Mouse (Mus musculus): ENCODE results near the gene Sephs2. TPM values are rescaled to one million over a fixed set of nuclear protein-coding genes. Genes with fewer than 3 reads are reported as not detected.

The Sephs2 gene
- polyA plus RNA-seq, 1 experiment from 2014 or later = 97.3 TPM

- Histone ChIP-seq H3K27ac (ENCODE audit: low read length) (no peak overlapping the region), H3K27me3 (ENCODE audit: control insufficient read depth, insufficient read depth, low read length) (no peaks in the 10 kb centered on the region), H3K9me3 (ENCODE audit: control insufficient read depth, low read depth, low read length) (no peaks in the 10 kb centered on the region), H3K36me3 (ENCODE audit: control insufficient read depth, insufficient read depth, low read length) (no peaks in the 10 kb centered on the region), H3K4me2 (replicated peaks; ENCODE audit: low read depth, low read length) (no peak overlapping the region), H3K4me1 (ENCODE audit: control insufficient read depth, insufficient read depth, low read length) (peaks cover 3% of the 10 kb centered on the region; the same call in 1 of the 2 replicates), H3K4me3 (ENCODE audit: low read depth, low read length) (no peak overlapping the region), H3K9ac (replicated peaks; ENCODE audit: low read depth, low read length) (no peak overlapping the region)
- WGBS = 16% methylated on average over 8 of the region's 8 CpGs
- ATAC-seq (ENCODE audit: insufficient number of reproducible peaks, insufficient read depth, low FRiP score, low read depth) = no peak
Observed at GRCm38 (mm10) chr7:127278311-127278710, 4.5 kb upstream of the Sephs2 start.

GRCm38 (mm10) chr7:127276519-127276961 is 2.7 kb upstream of the Sephs2 start:
- peak overlapping the region; percentile 63; the same call in 1 of the 2 replicates for H3K27ac ChIP-seq (ENCODE audit: low read length)
- H3K4me2 ChIP-seq (replicated peaks; ENCODE audit: low read depth, low read length) = no peak overlapping the region
- no peak overlapping the region for H3K9ac ChIP-seq (replicated peaks; ENCODE audit: low read depth, low read length)
- H3K9me3 ChIP-seq (ENCODE audit: control insufficient read depth, low read depth, low read length) = no peaks in the 10 kb centered on the region
- H3K4me3 ChIP-seq (ENCODE audit: low read depth, low read length) = no peak overlapping the region
- H3K4me1 ChIP-seq (ENCODE audit: control insufficient read depth, insufficient read depth, low read length) = peaks cover 14% of the 10 kb centered on the region
- H3K36me3 ChIP-seq (ENCODE audit: control insufficient read depth, insufficient read depth, low read length) = 0 out of 2 replicates have a peak, but pooled peaks cover 4% of the 10 kb centered on the region
- WGBS = 53% methylated on average over 5 of the region's 5 CpGs
- H3K27me3 ChIP-seq (ENCODE audit: control insufficient read depth, insufficient read depth, low read length) = no peaks in the 10 kb centered on the region
- ATAC-seq (ENCODE audit: insufficient number of reproducible peaks, insufficient read depth, low FRiP score, low read depth) = no peak

- Histone ChIP-seq H3K27ac (ENCODE audit: low read length) (peak overlapping the region; percentile 88), H3K9me3 (ENCODE audit: control insufficient read depth, low read depth, low read length) (0 out of 2 replicates have a peak, but pooled peaks cover 4% of the 10 kb centered on the region), H3K36me3 (ENCODE audit: control insufficient read depth, insufficient read depth, low read length) (peaks cover 19% of the 10 kb centered on the region; the same call in 1 of the 2 replicates), H3K9ac (replicated peaks; ENCODE audit: low read depth, low read length) (peak overlapping the region; percentile 97), H3K4me2 (replicated peaks; ENCODE audit: low read depth, low read length) (peak overlapping the region; percentile 85), H3K27me3 (ENCODE audit: control insufficient read depth, insufficient read depth, low read length) (no peaks in the 10 kb centered on the region), H3K4me1 (ENCODE audit: control insufficient read depth, insufficient read depth, low read length) (peaks cover 14% of the 10 kb centered on the region), H3K4me3 (ENCODE audit: low read depth, low read length) (peak overlapping the region; percentile 95)
- ATAC-seq (ENCODE audit: insufficient number of reproducible peaks, insufficient read depth, low FRiP score, low read depth) = peak; percentile 31; the same call in 1 of the 2 replicates
- 16% methylated on average over 50 of the region's 50 CpGs for WGBS
Observed at GRCm38 (mm10) chr7:127273118-127273923, 534 bp downstream of the Sephs2 start.

- H3K4me1 ChIP-seq (ENCODE audit: control insufficient read depth, insufficient read depth, low read length) = peaks cover 14% of the 10 kb centered on the region
- H3K9ac ChIP-seq (replicated peaks; ENCODE audit: low read depth, low read length) = no peak overlapping the region
Observed at GRCm38 (mm10) chr7:127272566-127272965, 1.3 kb downstream of the Sephs2 start.

GRCm38 (mm10) chr7:127271093-127271492 is 2.8 kb downstream of the Sephs2 start:
- no peak for ATAC-seq (ENCODE audit: insufficient number of reproducible peaks, insufficient read depth, low FRiP score, low read depth)
- no peak overlapping the region for H3K9ac ChIP-seq (replicated peaks; ENCODE audit: low read depth, low read length)
- peaks cover 19% of the 10 kb centered on the region; the same call in 1 of the 2 replicates for H3K36me3 ChIP-seq (ENCODE audit: control insufficient read depth, insufficient read depth, low read length)
- peaks cover 14% of the 10 kb centered on the region for H3K4me1 ChIP-seq (ENCODE audit: control insufficient read depth, insufficient read depth, low read length)
- H3K4me2 ChIP-seq (replicated peaks; ENCODE audit: low read depth, low read length) = no peak overlapping the region
- H3K4me3 ChIP-seq (ENCODE audit: low read depth, low read length) = no peak overlapping the region
- no peak overlapping the region for H3K27ac ChIP-seq (ENCODE audit: low read length)
- H3K9me3 ChIP-seq (ENCODE audit: control insufficient read depth, low read depth, low read length) = 0 out of 2 replicates have a peak, but pooled peaks cover 5% of the 10 kb centered on the region
- WGBS = 95% methylated on average over 4 of the region's 4 CpGs
- no peaks in the 10 kb centered on the region for H3K27me3 ChIP-seq (ENCODE audit: control insufficient read depth, insufficient read depth, low read length)

More at GRCm38 (mm10) chr7:127272566-127272965, 1.3 kb downstream of the Sephs2 start:
- Histone ChIP-seq H3K27ac (ENCODE audit: low read length) (no peak overlapping the region), H3K27me3 (ENCODE audit: control insufficient read depth, insufficient read depth, low read length) (no peaks in the 10 kb centered on the region), H3K9me3 (ENCODE audit: control insufficient read depth, low read depth, low read length) (0 out of 2 replicates have a peak, but pooled peaks cover 5% of the 10 kb centered on the region), H3K36me3 (ENCODE audit: control insufficient read depth, insufficient read depth, low read length) (peaks cover 19% of the 10 kb centered on the region; the same call in 1 of the 2 replicates), H3K4me3 (ENCODE audit: low read depth, low read length) (peak overlapping the region; percentile 95), H3K4me2 (replicated peaks; ENCODE audit: low read depth, low read length) (peak overlapping the region; percentile 85)
- no peak for ATAC-seq (ENCODE audit: insufficient number of reproducible peaks, insufficient read depth, low FRiP score, low read depth)
- WGBS = 96% methylated on average over 15 of the region's 15 CpGs

- no peak overlapping the region for H3K4me2 ChIP-seq (replicated peaks; ENCODE audit: low read depth, low read length)
- H3K36me3 ChIP-seq (ENCODE audit: control insufficient read depth, insufficient read depth, low read length) = peaks cover 19% of the 10 kb centered on the region; the same call in 1 of the 2 replicates
- H3K9me3 ChIP-seq (ENCODE audit: control insufficient read depth, low read depth, low read length) = 0 out of 2 replicates have a peak, but pooled peaks cover 5% of the 10 kb centered on the region
- peaks cover 14% of the 10 kb centered on the region for H3K4me1 ChIP-seq (ENCODE audit: control insufficient read depth, insufficient read depth, low read length)
- no peak overlapping the region for H3K9ac ChIP-seq (replicated peaks; ENCODE audit: low read depth, low read length)
- ATAC-seq (ENCODE audit: insufficient number of reproducible peaks, insufficient read depth, low FRiP score, low read depth) = no peak
- no peak overlapping the region for H3K27ac ChIP-seq (ENCODE audit: low read length)
- WGBS = 90% methylated on average over 5 of the region's 5 CpGs
- H3K27me3 ChIP-seq (ENCODE audit: control insufficient read depth, insufficient read depth, low read length) = no peaks in the 10 kb centered on the region
- no peak overlapping the region for H3K4me3 ChIP-seq (ENCODE audit: low read depth, low read length)
Observed at GRCm38 (mm10) chr7:127270666-127271065, 3.2 kb downstream of the Sephs2 start.

- H3K9me3 ChIP-seq (ENCODE audit: control insufficient read depth, low read depth, low read length) = 0 out of 2 replicates have a peak, but pooled peaks cover 5% of the 10 kb centered on the region
- no peak overlapping the region for H3K4me2 ChIP-seq (replicated peaks; ENCODE audit: low read depth, low read length)
- no peak overlapping the region for H3K9ac ChIP-seq (replicated peaks; ENCODE audit: low read depth, low read length)
- no peaks in the 10 kb centered on the region for H3K27me3 ChIP-seq (ENCODE audit: control insufficient read depth, insufficient read depth, low read length)
- no peak overlapping the region for H3K27ac ChIP-seq (ENCODE audit: low read length)
- peaks cover 14% of the 10 kb centered on the region for H3K4me1 ChIP-seq (ENCODE audit: control insufficient read depth, insufficient read depth, low read length)
- WGBS = 70% methylated on average over 2 of the region's 2 CpGs
- ATAC-seq (ENCODE audit: insufficient number of reproducible peaks, insufficient read depth, low FRiP score, low read depth) = no peak
- peaks cover 19% of the 10 kb centered on the region; the same call in 1 of the 2 replicates for H3K36me3 ChIP-seq (ENCODE audit: control insufficient read depth, insufficient read depth, low read length)
- H3K4me3 ChIP-seq (ENCODE audit: low read depth, low read length) = no peak overlapping the region
Observed at GRCm38 (mm10) chr7:127270256-127270655, 3.6 kb downstream of the Sephs2 start.

GRCm38 (mm10) chr7:127263526-127263925 is 10.3 kb downstream of the Sephs2 start:
- H3K4me2 ChIP-seq (replicated peaks; ENCODE audit: low read depth, low read length) = no peak overlapping the region
- no peak overlapping the region for H3K27ac ChIP-seq (ENCODE audit: low read length)
- 96% methylated on average over 3 of the region's 3 CpGs for WGBS

More at GRCm38 (mm10) chr7:127263526-127263925, 10.3 kb downstream of the Sephs2 start:
- ATAC-seq (ENCODE audit: insufficient number of reproducible peaks, insufficient read depth, low FRiP score, low read depth) = no peak
- no peaks in the 10 kb centered on the region for H3K27me3 ChIP-seq (ENCODE audit: control insufficient read depth, insufficient read depth, low read length)
- H3K4me1 ChIP-seq (ENCODE audit: control insufficient read depth, insufficient read depth, low read length) = 0 out of 2 replicates have a peak, but pooled peaks cover 2% of the 10 kb centered on the region
- no peak overlapping the region for H3K9ac ChIP-seq (replicated peaks; ENCODE audit: low read depth, low read length)
- peaks cover 7% of the 10 kb centered on the region; the same call in 1 of the 2 replicates for H3K36me3 ChIP-seq (ENCODE audit: control insufficient read depth, insufficient read depth, low read length)
- H3K4me3 ChIP-seq (ENCODE audit: low read depth, low read length) = no peak overlapping the region
- 0 out of 2 replicates have a peak, but pooled peaks cover 3% of the 10 kb centered on the region for H3K9me3 ChIP-seq (ENCODE audit: control insufficient read depth, low read depth, low read length)
